Mouse (Mus musculus): ENCODE data around the gene Oxsr1. TPM values are rescaled to one million over a fixed set of nuclear protein-coding genes. Genes with fewer than 3 reads are reported as not detected.
A peak's percentile ranks its signal among the peaks of the same experiment; 100 is the strongest.

Oxsr1 gene
- polyA plus RNA-seq, 1 experiment from 2014 or later: 19.9 TPM

GRCm38 (mm10) chr9:119334834-119335233 lies 12.6 kb upstream of the Oxsr1 start:
- peaks cover 9% of the 10 kb centered on the region; the same call in 1 of the 2 replicates for H3K4me1 ChIP-seq
- no peaks in the 10 kb centered on the region for H3K9me3 ChIP-seq
- no peak overlapping the region for H3K9ac ChIP-seq
- 0 out of 2 replicates have a peak, but pooled peaks cover 4% of the 10 kb centered on the region for H3K27me3 ChIP-seq (replicated peaks)
- ATAC-seq (ENCODE audit: low FRiP score, low read depth): no peak
- H3K27ac ChIP-seq: no peak overlapping the region
- H3K4me2 ChIP-seq (replicated peaks): no peak overlapping the region
- H3K36me3 ChIP-seq: no peaks in the 10 kb centered on the region
- WGBS: 86% methylated on average over 2 of the region's 2 CpGs
- no peak overlapping the region for H3K4me3 ChIP-seq

GRCm38 (mm10) chr9:119334324-119334723 lies 12.1 kb upstream of the Oxsr1 start:
- H3K9ac ChIP-seq: no peak overlapping the region
- H3K9me3 ChIP-seq: no peaks in the 10 kb centered on the region
- no peak overlapping the region for H3K4me2 ChIP-seq (replicated peaks)
- 76% methylated on average over 10 of the region's 10 CpGs for WGBS
- no peak overlapping the region for H3K27ac ChIP-seq
- H3K4me1 ChIP-seq: 0 out of 2 replicates have a peak, but pooled peaks cover 3% of the 10 kb centered on the region
- 0 out of 2 replicates have a peak, but pooled peaks cover 4% of the 10 kb centered on the region for H3K27me3 ChIP-seq (replicated peaks)
- ATAC-seq (ENCODE audit: low FRiP score, low read depth): no peak
- no peaks in the 10 kb centered on the region for H3K36me3 ChIP-seq
- H3K4me3 ChIP-seq: no peak overlapping the region

- Histone ChIP-seq H3K4me1 (no peaks in the 10 kb centered on the region), H3K27ac (no peak overlapping the region), H3K4me2 (replicated peaks) (no peak overlapping the region), H3K36me3 (no peaks in the 10 kb centered on the region), H3K4me3 (no peak overlapping the region), H3K9ac (no peak overlapping the region), H3K27me3 (replicated peaks) (no peaks in the 10 kb centered on the region), H3K9me3 (no peaks in the 10 kb centered on the region)
- WGBS: 92% methylated on average over 15 of the region's 15 CpGs
- no peak for ATAC-seq (ENCODE audit: low FRiP score, low read depth)
These were observed 8.1 kb upstream of the Oxsr1 start for GRCm38 (mm10) chr9:119330186-119330963.

- WGBS: 87% methylated on average over 3 of the region's 3 CpGs
- Histone ChIP-seq H3K36me3 (no peaks in the 10 kb centered on the region), H3K27ac (no peak overlapping the region), H3K4me3 (no peak overlapping the region), H3K27me3 (replicated peaks) (no peaks in the 10 kb centered on the region), H3K9ac (no peak overlapping the region), H3K4me2 (replicated peaks) (no peak overlapping the region), H3K9me3 (no peaks in the 10 kb centered on the region), H3K4me1 (0 out of 2 replicates have a peak, but pooled peaks cover under 1% of the 10 kb centered on the region)
- no peak for ATAC-seq (ENCODE audit: low FRiP score, low read depth)
These were observed 6.3 kb upstream of the Oxsr1 start for GRCm38 (mm10) chr9:119328488-119328887.

- no peak overlapping the region for H3K27ac ChIP-seq
- H3K9ac ChIP-seq: no peak overlapping the region
- H3K4me1 ChIP-seq: peaks cover 16% of the 10 kb centered on the region
- H3K9me3 ChIP-seq: no peaks in the 10 kb centered on the region
- no peaks in the 10 kb centered on the region for H3K36me3 ChIP-seq
- H3K27me3 ChIP-seq (replicated peaks): no peaks in the 10 kb centered on the region
- WGBS: 67% methylated on average over 1 of the region's 1 CpGs
- no peak overlapping the region for H3K4me3 ChIP-seq
- ATAC-seq (ENCODE audit: low FRiP score, low read depth): no peak
- no peak overlapping the region for H3K4me2 ChIP-seq (replicated peaks)
These were observed 1.9 kb upstream of the Oxsr1 start for GRCm38 (mm10) chr9:119324130-119324529.

- 7% methylated on average over 9 of the region's 9 CpGs for WGBS
- ATAC-seq (ENCODE audit: low FRiP score, low read depth): peak; percentile 11; the same call in 1 of the 2 replicates
- peaks cover 16% of the 10 kb centered on the region for H3K4me1 ChIP-seq
- H3K27me3 ChIP-seq (replicated peaks): no peaks in the 10 kb centered on the region
- peak overlapping the region; percentile 90 for H3K4me3 ChIP-seq
- H3K9me3 ChIP-seq: no peaks in the 10 kb centered on the region
- no peaks in the 10 kb centered on the region for H3K36me3 ChIP-seq
- H3K27ac ChIP-seq: peak overlapping the region; percentile 69
- peak overlapping the region; percentile 87 for H3K9ac ChIP-seq
- H3K4me2 ChIP-seq (replicated peaks): peak overlapping the region; percentile 91
These were observed 1.0 kb upstream of the Oxsr1 start for GRCm38 (mm10) chr9:119323260-119323645.

GRCm38 (mm10) chr9:119321392-119322229 lies 616 bp downstream of the Oxsr1 start:
- H3K36me3 ChIP-seq: no peaks in the 10 kb centered on the region
- no peaks in the 10 kb centered on the region for H3K9me3 ChIP-seq
- H3K4me1 ChIP-seq: peaks cover 16% of the 10 kb centered on the region
- no peaks in the 10 kb centered on the region for H3K27me3 ChIP-seq (replicated peaks)
- peak; percentile 63 for ATAC-seq (ENCODE audit: low FRiP score, low read depth)
- peak overlapping the region; percentile 91 for H3K4me2 ChIP-seq (replicated peaks)
- H3K27ac ChIP-seq: peak overlapping the region; percentile 69; the same call in 1 of the 2 replicates
- peak overlapping the region; percentile 87 for H3K9ac ChIP-seq
- WGBS: under 1% methylated on average over 59 of the region's 59 CpGs
- peak overlapping the region; percentile 90 for H3K4me3 ChIP-seq

- peak overlapping the region; percentile 91 for H3K4me2 ChIP-seq (replicated peaks)
- peak overlapping the region; percentile 87 for H3K9ac ChIP-seq
- H3K9me3 ChIP-seq: no peaks in the 10 kb centered on the region
- peak overlapping the region; percentile 90 for H3K4me3 ChIP-seq
- WGBS: 10% methylated on average over 7 of the region's 7 CpGs
- no peak overlapping the region for H3K27ac ChIP-seq
- H3K27me3 ChIP-seq (replicated peaks): no peaks in the 10 kb centered on the region
- no peaks in the 10 kb centered on the region for H3K36me3 ChIP-seq
- ATAC-seq (ENCODE audit: low FRiP score, low read depth): no peak
- H3K4me1 ChIP-seq: peaks cover 16% of the 10 kb centered on the region
These were observed 1.3 kb downstream of the Oxsr1 start for GRCm38 (mm10) chr9:119320946-119321345.

- no peaks in the 10 kb centered on the region for H3K27me3 ChIP-seq (replicated peaks)
- no peak overlapping the region for H3K4me3 ChIP-seq
- 80% methylated on average over 7 of the region's 7 CpGs for WGBS
- peaks cover 16% of the 10 kb centered on the region for H3K4me1 ChIP-seq
- H3K36me3 ChIP-seq: no peaks in the 10 kb centered on the region
- no peak overlapping the region for H3K9ac ChIP-seq
- no peaks in the 10 kb centered on the region for H3K9me3 ChIP-seq
- H3K4me2 ChIP-seq (replicated peaks): peak overlapping the region; percentile 91
- ATAC-seq (ENCODE audit: low FRiP score, low read depth): no peak
- no peak overlapping the region for H3K27ac ChIP-seq
These were observed 1.8 kb downstream of the Oxsr1 start for GRCm38 (mm10) chr9:119320446-119320845.

GRCm38 (mm10) chr9:119318891-119319290 lies 3.3 kb downstream of the Oxsr1 start:
- Histone ChIP-seq H3K4me1 (peaks cover 16% of the 10 kb centered on the region), H3K36me3 (no peaks in the 10 kb centered on the region), H3K4me3 (no peak overlapping the region), H3K27ac (no peak overlapping the region), H3K9ac (no peak overlapping the region), H3K4me2 (replicated peaks) (no peak overlapping the region), H3K9me3 (no peaks in the 10 kb centered on the region), H3K27me3 (replicated peaks) (no peaks in the 10 kb centered on the region)
- WGBS: 95% methylated on average over 1 of the region's 1 CpGs
- no peak for ATAC-seq (ENCODE audit: low FRiP score, low read depth)

- Histone ChIP-seq H3K27me3 (replicated peaks) (no peaks in the 10 kb centered on the region), H3K4me1 (no peaks in the 10 kb centered on the region)
- no peak for ATAC-seq (ENCODE audit: low FRiP score, low read depth)
These were observed 9.1 kb downstream of the Oxsr1 start for GRCm38 (mm10) chr9:119313096-119313495.

GRCm38 (mm10) chr9:119309067-119309466 lies 13.2 kb downstream of the Oxsr1 start:
- Histone ChIP-seq H3K4me3 (no peak overlapping the region), H3K36me3 (no peaks in the 10 kb centered on the region), H3K27ac (no peak overlapping the region), H3K27me3 (replicated peaks) (no peaks in the 10 kb centered on the region), H3K9me3 (no peaks in the 10 kb centered on the region), H3K4me2 (replicated peaks) (no peak overlapping the region), H3K9ac (no peak overlapping the region), H3K4me1 (no peaks in the 10 kb centered on the region)
- no peak for ATAC-seq (ENCODE audit: low FRiP score, low read depth)
- WGBS: 96% methylated on average over 1 of the region's 1 CpGs

More at GRCm38 (mm10) chr9:119313096-119313495, 9.1 kb downstream of the Oxsr1 start:
- Histone ChIP-seq H3K9me3 (no peaks in the 10 kb centered on the region), H3K27ac (no peak overlapping the region), H3K4me2 (replicated peaks) (no peak overlapping the region), H3K9ac (no peak overlapping the region), H3K4me3 (no peak overlapping the region), H3K36me3 (no peaks in the 10 kb centered on the region)
- WGBS: 94% methylated on average over 10 of the region's 10 CpGs
